Mouse (Mus musculus): ENCODE results near the gene Stx16.

The Stx16 gene

DNA sequence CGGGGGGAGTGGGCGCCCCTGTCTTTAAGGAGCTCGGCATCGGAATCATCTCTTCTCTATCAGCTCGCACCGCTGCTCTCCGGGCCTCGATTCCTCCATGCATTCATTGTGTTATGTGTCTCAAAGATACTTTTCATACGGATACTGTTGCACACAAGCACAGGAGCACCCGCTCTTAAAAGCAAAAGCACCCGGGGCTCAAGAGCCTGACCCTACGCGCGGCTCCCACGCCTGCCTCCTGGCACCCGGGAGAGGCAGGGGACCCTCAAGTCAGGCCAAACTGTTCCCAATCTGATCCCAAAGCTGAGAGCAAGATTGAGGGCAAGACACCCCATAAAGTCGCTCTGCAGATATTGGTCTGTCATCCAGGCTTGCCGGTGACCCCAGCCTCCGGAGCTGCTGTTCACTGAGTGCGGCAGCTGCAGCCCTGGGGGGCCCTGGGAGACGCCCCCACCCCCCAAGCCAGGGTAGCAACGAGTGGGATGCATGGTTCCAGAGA is 987 bp upstream of the Stx16 start:
- peak; percentile 8 to 12 for DNase-seq (ENCODE audit: low spot score in 2 of 2)

DNA sequence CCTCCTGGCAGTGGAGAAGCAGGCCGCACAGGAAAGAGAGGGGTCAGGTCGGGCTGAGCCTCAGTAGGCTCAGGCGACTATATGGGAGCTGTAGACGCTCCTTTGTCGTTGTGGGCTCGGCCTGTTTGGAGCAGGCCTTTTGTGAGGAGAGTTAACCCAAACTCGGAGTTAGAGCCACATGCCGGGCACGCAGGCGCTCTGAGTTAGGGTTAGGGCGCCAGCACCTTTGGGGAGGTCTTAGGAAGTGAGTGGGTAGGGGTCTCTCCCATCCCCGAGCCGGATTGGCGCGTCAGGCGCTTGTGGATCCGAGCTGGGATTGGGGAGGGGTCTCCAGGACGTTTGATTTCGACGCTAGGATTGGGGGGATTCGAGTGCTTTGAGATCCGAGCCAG is 321 bp downstream of the Stx16 start:
- DNase-seq (ENCODE audit: low spot score in 2 of 2) = no peak

DNA sequence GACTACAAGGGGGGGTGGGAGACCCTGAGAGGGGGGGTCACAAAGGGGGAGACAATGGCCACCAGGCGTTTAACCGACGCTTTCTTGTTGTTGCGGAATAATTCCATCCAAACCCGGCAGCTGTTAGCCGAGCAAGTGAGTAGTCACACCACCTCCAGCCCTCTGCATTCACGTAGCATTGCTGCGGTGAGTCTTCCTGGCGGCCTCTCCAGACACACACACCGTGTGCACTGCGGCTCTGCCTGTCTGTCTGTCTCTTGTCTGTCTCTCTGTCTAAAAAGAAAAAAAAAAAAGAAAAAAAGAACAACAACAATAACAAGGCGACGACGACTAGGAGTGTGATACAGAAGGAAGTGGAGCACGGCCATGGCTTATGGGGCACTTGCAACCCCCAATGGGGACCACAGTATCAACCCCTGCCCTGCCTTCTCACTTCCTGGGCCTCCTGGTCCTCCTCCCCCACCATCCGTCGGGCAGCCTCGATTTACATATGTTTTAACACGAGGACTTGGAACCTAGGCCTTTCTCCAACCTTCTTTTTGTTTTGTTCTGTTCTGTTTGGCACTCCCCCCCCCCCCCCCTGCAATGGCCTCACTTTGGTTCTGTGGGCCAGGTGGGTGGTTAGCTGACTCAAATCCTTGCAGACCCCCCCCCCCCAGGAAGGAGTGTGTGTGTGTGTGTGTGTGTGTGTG is 1.0 kb downstream of the Stx16 start:
- peak in 1 of 2 experiments; percentile 6 for DNase-seq (ENCODE audit: low spot score in 2 of 2)

DNA sequence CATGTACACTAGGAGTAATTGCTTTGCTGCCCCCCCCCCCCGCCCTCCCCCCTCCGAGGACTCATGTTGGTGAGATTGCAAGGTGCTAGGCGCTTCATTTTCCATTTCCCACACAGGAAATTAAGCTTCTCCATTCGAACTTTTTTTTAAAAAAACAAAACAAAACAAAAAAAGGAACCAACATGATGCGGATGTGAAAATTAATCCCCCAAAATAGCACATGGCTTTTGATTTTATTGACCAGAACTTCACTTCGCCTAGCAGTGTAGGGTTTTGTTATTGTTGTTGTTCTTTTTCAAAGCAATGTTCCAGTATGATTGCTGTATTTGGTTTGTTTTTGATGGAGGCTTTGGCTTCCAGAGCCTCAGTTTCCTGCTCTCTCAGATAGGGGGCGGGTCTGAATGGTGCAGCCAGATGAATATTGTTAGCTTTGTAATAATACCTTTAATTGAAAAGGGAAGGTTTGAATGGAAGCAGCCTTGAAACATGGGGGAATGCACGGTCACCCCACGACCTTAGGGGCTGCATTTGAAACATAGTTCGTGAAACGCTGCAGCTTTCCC is 1.7 kb downstream of the Stx16 start:
- DNase-seq (ENCODE audit: low spot score in 2 of 2) = no peak

DNA sequence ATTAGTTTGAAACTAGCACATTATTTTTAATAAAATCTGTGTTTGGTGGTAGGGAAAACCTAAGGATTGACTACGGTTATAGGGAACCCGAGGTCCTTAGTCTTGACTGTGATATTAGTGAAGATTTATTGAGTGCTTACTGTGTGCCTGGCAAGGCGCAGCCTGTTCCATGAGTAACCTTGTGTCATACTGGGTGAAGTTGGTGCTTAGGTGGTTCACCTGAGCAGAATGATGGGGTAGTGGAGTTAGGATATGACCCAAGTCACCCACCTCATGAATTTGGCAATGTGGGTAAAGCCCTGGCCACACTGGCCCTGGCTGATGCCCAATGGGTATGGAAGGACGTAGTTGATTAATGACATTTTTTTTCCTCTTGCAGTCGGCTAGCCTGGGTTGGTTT is 5.7 kb downstream of the Stx16 start:
- no peak for DNase-seq (ENCODE audit: low spot score in 2 of 2)

DNA sequence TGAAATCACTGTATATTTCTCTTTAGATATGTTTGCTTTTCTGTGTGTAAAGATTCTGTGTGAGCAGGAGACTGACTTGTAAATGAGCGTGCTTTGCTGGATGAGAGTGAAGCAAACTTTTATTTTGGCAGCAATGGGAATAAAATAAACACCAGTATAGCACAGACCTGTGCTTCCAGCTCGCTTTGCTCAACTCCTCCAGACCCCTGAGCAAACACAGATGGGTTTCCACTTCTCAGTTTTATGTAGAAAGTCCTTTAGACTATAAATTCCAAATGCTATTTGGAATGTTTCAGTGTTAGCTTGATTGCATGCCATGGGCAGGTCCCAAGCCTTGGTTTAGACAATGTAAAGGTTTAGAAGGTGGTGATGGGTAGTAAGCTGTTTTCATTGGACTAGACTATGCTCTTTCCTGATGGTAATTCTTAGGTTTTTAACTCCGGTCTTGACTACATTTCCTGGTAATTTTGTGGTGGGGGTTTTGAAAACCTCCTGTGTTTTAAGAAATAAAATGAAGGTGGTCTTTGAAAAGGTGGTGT is 6.3 kb downstream of the Stx16 start:
- no peak for DNase-seq (ENCODE audit: low spot score in 2 of 2)

DNA sequence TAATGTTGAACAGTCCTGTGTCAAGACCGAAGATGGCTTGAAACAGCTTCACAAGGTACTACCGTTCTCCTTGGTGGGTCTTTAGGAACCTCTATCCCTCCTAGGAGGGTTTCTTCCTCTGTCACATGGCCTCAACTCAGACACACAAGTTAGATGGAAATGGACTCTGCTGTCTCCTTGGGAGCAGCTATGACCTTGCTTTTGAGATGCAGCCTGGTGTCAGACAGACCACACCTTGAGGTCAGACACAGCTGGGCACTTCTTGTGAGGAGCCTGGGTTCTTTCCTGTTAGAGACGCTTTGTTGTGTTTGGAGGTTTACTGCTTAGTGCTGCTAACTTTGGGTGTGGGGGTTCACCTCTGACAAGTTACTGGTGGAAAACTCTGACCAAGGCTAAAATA is 19.0 kb downstream of the Stx16 start:
- DNase-seq (ENCODE audit: low spot score in 2 of 2) = no peak

DNA sequence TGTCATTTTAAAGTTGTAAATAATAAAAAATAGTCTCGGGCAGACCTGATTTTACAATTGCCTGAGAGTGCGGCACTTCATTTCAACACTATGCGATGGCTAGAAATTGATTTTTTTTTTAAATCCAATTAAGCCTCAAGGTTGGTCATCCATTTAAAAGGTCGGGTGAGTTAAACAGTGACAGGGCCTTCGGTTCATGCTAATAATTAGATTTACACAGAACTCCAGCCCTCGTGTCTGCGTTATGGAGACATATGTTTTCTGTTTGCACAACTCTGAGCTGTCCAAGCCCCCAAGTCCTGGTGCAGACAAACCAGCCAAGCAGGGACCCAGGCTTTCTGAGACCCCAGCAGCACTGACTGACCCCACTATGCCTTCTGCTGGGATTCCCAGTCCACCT is 26.3 kb downstream of the Stx16 start:
- DNase-seq (ENCODE audit: low spot score in 2 of 2) = no peak

DNA sequence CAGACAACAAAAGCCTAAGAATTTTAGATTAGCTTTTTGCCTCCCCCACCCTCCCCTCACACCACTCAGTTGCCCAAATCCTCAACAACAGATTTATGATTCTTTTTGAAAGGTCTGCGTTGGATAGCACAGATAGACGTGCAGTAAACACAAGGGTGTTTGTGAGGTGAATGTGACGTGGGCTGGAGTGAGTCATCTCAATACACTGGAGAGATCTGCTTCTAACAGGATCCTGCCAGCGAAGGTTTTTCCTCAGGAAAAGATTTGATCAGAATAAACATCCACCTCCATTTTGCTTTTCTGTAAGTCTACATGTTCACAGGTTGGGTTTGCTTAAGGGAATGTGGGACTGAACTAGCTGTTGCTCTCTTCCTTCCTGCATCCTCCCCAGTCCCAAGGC is 27.4 kb downstream of the Stx16 start:
- DNase-seq (ENCODE audit: low spot score in 2 of 2) = no peak

DNA sequence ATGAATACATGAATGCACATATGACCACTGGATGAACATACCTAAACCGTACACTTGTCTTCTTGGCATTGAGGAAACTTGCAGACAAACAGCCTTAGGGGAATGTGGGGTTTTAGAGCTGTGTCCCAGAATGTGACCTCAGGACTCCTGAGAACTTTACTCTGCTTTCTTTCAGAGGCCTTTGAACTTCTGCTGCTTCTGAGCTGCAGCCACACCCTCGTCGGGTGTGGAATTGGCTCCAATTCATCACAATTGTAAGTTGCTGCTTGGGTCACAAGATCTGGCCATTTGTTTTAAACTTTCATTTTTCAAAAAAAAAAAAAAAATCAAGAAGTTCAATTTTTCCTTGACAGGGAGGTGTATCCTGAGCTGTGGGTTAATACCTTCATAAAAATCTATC is 31.3 kb downstream of the Stx16 start:
- no peak for DNase-seq (ENCODE audit: low spot score in 2 of 2)

DNA sequence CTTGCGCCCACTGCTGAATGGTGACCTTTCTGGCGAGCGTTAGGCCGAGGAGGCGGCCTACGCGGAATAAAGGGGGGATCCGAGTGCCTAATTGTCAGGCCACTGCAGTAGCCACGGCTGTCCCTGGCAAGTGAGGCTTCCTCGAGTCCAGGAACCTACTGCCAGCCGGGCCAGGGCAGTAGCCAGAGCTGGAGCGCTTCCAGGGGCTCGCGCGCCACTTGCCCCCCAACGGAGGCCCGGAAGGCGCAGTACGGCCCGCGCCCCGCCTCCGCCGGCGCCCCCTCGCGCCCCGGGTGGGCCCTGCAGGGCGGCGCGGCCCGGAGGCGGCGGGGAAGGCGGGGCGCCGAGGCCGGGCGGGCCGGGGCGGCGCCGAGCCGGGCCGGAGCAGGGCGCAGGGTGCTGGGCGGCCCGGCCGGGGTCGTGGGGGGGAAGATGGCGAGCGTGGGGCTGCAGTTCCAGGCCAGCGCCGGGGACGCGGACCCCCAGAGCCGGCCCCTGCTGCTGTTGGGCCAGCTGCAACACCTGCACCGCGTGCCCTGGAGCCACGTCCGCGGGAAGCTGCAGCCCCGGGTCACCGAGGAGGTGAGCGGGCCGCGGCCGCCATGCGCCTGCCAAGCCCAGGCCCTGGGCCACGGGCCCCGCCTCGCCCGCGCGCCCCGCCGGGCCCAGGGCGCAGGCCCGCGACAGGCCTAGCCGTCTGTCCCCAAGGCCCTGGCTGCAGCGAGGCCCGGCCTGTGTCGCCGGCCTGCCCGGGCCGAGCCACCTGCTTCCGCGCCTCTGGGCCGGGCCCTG is 34.1 kb downstream of the Stx16 start, which contains the start of gene Npepl1:
Npepl1 (plus strand) TSS at position 359 of the 792 bp plus-strand sequence.
- DNase-seq (ENCODE audit: low spot score in 2 of 2) = peak; percentile 51 to 52

DNA sequence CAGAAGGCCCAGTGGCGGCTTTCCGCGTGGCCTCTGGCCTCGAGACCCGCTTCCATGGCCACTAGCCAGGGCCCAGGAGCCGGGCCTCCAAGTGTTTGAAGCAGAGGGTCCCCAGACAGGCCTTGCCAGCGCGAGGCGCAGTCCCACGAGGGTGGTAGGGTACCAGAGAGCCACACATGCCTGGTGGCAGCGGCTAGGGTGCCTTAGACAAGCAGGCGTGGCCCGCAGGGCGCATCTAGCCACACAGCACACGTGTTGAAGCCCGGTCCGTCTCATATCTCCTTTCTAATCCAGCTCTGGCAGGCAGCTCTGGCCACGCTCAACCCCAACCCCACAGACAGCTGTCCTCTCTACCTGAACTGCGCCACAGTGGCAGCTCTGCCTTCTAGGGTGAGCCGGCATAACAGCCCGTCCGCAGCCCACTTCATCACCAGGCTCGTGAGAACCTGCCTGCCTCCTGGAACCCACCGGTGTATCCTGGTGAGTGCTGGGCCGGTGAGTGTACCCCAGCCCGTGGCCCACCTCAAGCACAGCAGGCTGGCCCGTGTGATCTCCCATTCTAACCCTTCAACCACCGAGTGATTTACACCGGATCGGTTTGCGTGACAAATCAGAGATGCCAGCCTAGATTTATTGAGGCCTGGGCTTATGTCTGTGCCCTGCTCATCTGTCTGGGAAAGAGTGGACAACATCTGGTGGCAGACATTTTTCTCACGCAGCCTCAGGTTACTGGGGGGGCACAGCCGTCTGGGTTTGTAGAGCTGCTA is 34.9 kb downstream of the Stx16 start:
- DNase-seq (ENCODE audit: low spot score in 2 of 2) = no peak

DNA sequence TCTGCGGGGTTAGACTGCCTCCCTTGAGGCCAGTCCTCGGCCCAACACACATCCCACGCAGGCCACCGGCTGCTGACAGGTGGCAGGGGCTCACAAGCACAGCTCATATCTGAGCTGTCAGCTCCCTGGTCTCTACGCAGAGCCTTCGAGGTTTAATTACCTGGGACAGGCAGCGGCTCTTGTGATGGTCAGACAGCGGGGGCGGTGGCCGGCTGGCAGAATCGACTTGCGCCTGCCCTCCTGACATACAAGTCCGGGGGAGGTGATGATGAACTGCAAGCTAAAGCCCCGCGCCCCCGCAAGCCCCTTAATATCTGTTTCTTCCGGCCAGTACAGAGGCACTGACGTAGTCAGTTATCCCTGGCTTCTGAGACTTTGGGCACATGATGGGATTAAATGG is 36.8 kb downstream of the Stx16 start:
- no peak for DNase-seq (ENCODE audit: low spot score in 2 of 2)

DNA sequence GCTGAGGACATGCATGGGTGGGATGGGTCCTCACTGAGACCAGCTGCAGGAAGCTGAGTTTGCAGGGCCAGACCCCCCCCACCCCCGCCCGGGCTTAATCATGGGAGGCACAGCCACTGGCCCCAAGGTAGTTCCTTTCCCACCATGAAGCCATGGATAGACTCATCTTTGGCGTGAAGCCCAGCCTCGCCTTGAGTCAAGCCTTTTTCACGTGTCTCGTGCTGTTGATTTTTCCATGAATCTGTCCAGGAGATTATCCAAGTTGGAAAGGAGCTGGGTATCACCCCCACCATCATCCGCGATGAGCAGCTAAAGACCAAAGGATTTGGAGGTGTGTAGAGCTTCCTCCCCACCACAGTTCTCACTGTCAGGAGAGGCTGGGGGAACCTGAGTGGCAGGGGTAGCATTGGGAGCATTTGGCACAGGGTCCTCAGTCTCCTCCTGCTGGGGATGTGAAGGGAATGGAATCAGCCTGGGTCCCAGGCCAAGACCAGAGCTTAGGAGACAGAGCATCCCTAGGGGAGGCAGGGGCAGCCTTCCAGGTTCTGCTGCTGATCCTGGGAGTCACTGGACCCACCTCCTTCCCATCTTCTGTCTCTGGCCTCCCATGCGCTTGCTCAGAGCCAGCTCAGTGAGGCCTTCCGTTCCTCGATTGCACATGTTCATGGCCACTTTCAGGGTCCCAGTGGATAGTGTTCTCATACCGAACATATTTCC is 38.2 kb downstream of the Stx16 start:
- no peak for DNase-seq (ENCODE audit: low spot score in 2 of 2)

DNA sequence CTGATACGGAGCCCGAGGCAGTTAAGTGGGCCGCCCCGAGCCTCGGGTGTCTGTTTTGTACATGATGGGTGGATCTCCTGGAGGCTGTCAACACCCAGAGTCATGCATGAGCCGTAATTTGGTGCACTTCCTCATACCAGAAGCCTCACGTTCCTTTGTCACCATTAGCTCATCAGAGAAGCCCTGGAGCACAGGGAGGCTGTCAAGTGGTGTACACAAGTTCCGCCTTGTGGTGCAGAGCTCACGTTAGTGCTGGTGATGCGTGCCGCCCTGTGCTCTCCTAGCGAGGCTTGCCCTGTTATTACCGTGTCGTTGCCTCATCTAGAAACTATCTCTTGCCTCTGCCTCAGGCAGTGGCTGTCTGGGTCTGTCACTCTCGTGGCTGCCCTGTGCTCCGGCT is 40.8 kb downstream of the Stx16 start:
- DNase-seq (ENCODE audit: low spot score in 2 of 2) = no peak

DNA sequence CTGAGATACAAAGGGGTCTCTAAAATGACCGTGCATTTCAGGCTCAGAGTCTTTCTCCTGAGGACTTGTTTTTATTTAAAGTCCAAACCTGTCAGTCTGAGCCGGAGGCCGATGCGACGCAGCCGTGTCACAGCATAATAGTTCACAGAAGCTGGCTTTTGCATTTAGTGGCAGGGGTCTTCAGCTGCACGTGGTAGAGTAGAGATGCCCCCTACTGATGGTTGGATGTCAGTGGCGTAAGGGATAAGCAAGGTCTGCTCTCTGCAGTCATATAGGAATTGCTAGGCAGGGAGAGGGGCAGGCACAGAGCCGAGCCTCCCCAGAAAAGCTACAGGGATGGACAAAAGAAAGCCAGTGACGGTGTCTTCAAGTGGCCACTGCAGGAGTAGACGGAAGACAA is 42.0 kb downstream of the Stx16 start:
- no peak for DNase-seq (ENCODE audit: low spot score in 2 of 2)

DNA sequence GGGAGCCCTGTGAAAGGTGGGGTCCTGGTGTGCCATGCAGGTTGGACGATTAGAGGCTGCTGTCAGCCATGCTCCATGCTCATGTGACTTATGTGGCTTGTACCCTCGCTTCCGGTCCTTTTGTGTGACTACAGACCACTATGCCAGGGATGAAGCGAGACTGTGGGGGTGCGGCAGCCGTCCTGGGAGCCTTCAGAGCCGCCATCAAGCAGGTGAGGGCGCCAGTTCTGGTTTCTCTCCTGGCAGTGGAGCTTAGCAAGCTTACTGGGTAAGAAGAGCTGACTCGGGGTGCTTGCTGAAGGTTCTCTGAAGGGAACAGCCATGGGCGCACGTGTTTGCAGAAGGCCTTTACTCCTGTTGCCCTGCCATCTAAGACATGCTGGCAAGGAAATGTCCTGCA is 43.2 kb downstream of the Stx16 start:
- no peak for DNase-seq (ENCODE audit: low spot score in 2 of 2)

DNA sequence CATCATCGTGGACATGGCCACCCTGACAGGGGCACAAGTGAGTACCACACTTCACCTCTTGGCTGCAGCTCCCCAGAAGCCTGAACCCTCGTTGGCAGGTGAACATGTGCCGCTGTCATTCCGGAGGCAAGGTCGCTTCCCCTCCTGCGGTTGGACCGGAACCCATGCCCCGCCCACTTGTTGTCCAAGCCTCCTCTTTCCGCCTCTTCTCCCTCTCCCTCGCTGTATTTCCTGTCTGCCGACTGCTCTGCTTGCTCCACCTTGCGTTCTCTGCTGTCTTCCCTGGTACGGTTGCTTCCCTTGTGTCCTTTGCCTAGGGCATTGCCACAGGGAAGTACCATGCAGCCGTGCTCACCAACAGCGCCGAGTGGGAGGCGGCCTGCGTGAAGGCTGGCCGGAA is 44.5 kb downstream of the Stx16 start:
- DNase-seq (ENCODE audit: low spot score in 2 of 2) = no peak

DNA sequence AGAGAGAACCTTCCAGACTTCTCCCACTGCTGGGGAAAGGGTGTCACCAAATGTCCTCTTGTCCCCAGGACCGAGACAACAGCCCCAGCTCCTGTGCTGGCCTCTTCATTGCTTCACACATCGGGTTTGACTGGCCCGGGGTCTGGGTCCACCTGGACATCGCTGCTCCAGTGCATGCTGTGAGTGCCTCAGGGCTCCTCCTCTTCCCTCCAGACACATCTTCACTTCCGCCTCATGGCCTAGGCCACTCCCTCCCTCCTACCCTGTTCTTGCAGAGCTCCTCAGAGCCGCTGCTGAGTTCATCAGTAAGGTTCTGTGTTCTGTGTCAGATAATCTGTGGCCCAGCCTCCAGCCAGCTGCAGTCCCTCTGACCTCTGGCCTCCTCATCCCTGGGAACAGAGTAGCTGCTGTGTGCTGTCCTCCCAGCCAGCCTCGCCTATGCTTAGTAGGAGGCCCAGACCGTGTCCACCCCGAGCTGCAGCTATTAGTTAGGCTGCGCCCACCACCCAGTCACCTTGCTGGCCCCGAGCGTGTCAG is 45.4 kb downstream of the Stx16 start:
- no peak for DNase-seq (ENCODE audit: low spot score in 2 of 2)

DNA sequence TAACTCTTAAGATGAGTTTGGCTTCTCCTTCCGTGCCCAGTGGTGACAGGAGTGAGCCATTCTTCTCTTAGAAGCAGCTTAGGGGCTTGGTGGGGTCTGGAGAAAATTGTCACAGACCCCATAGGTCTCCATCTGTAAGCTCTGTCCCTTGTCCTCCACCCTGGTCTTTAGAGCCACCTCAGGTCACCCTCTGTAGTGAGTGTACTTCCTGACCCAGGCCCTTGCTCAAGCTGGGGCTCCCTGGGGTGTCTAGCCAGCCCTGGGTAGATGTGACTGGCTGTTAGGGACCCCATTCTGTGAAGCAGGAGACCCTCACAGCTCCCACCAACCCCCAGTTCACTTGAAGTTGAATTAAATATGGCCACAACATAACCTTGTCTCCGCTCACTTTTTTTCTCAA is 46.2 kb downstream of the Stx16 start:
- no peak for DNase-seq (ENCODE audit: low spot score in 2 of 2)

DNA sequence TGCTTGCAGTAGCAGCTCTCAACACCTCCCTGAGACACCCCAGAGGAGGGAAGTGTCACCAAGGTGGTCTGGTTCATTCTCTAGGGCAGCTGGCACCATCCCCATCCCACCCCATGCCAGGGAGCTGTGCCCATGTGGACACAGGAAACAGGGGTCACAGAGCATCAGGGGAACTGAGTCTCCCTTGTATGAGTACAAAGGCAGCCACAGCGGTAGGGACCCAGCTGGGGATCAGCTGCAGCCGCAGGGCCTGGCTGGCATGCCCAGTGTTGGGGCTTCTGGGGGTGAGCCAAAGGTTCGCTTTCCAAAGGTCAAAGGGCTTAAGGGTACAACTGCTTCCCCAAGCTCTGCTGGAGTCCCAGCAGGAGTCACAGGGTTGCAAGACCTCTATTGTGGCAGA is 47.6 kb downstream of the Stx16 start:
- no peak for DNase-seq (ENCODE audit: low spot score in 2 of 2)

Data from frontal cortex, postnatal 36 days (tissue).